Mouse (Mus musculus) kidney, adult 8-10 months (tissue): Measurements from ENCODE around the gene Apela.

Experiments used
- DNase-seq, 2 experiments: peaks; one replicate each; pipeline ENCODE4 v3.0.0; 2022

The Apela gene

GRCm38 (mm10) chr8:65022485-65022884 lies 14.7 kb downstream of the Apela start:
- peak; percentile 47 to 83 for DNase-seq

- DNase-seq, result no peak
Measured at GRCm38 (mm10) chr8:65018423-65018822, 18.7 kb downstream of the Apela start, which contains the start of the genes Trim61 and Trim60. TSS of gene Trim61 (minus strand) at chr8:65018523. TSS of gene Trim60 (minus strand) at chr8:65018584.

- DNase-seq, result peak; percentile 30 to 40
Measured at GRCm38 (mm10) chr8:65007616-65008015, 29.5 kb downstream of the Apela start.

DNA sequence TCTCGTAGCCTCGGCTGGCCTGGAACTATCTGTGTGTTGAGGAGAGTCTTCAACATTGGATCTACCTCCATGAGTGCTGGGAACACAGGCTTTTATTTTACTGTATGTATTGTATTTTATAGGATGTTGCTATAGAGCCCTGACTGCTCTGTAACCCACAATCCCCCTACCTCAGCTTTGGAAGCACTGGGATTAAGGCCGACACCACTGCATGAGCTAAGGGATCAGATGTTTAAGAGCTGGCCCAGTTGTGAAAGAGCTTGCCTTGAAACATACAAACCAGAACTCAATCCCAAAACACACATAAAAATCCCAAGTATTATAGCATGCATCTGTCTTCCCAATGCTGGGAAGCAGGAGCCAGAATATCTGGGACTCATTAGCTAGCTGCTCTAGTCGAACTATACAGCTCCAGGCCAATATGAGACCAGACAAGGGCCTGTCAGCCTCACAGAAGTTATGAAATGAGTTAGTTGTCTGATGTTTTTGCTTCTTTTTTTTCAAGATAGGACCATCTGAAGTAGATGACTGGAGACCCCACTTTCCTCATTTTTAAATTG lies 38.2 kb downstream of the Apela start:
- no peak for DNase-seq

DNA sequence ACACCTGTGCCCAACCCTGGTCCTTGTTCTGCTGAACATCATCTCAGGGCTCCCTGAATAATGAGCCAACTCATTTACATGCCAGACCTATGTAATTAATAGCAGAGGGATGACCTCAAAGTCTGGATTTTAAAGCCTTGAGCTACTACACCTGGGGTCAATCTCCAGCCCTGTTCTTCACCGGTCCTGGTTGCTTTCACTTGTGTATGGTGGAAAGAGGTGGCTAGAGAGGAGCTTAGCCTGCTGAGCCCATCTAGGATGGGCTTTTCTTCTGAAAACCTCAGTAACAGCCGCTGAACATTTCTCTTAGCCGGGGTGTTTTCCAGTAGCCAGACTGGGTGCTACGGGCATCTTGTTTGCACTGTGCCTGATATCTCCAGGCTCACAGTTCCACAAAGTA lies 49.4 kb downstream of the Apela start, which contains the start of gene Trim75:
Gene Trim75, minus strand, starts transcription at position 101 of the 400 bp plus-strand sequence.
- DNase-seq, result no peak

DNA sequence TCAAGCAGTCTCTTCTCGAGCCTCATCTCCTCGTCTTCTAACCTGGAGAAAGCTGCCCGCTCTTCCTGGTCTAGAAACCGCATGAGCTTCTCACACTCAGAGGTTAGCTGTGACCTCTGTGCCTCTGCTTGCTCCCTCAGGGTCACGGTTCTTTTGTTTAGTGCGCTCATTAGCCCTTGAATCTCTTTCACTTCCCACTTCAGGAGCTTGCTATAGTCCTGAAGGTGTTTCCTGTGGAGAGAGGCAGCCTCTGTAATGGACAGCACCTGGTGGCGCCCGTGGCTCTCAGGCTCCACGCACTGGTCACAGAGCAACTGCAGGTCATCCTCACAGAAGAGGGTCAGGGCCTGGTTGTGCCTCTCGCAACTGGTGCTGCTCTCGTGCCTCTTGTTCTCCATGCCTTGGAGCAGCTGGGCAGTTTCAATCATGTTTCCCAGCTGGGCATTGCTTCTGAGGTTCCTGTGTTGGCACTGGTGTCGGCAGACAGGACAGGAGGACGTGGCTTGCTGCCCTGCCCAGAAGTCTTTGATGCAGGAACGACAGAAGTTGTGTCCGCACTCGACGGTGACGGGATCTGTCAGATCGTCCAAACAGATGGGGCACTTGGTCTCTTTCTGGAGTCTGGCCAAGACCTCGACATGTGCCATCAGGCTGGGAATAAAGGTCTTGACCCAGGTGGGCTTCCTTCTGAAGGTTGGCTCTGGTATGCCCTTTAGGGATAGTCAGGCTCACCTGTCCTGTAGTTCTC lies 53.8 kb downstream of the Apela start:
- no peak for DNase-seq
